Mouse (Mus musculus) cerebellum, adult 11-12 months (tissue): Measurements from ENCODE around the gene G3bp2.
"Not testable (repeated sequence)": the region's sequence is repeated elsewhere in the genome, so short reads cannot be mapped to it uniquely, and the experiment has no call there.

Experiments used
- DNase-seq: peaks from one replicate; pipeline ENCODE4 v3.0.0; 2022

G3bp2 gene

GRCm38 (mm10) chr5:92083417-92084038, at the start of gene G3bp2:
TSS of gene G3bp2 (minus strand) at chr5:92083719.
- DNase-seq = peak; percentile 97

DNA sequence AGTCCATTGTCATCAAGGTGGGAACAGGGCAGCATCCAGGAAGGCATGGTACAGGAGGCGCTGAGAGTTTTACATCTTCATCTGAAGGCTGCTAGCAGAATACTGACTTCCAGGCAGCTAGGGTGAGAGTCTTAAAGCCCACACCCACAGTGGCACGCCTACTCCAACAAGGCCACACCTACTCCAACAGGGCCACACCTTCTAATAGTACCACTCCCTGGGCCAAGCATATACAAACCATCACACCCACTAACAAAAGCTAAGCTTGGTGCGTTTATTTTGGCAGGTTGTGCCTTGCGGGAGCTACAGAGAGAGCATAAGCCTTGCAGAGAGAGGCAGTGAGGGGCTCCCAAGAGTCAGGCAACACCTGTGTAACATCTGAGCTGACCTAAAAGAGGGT, 49.5 kb upstream of the G3bp2 start:
- not testable (repeated sequence) for DNase-seq

- DNase-seq = no peak
Measured at GRCm38 (mm10) chr5:92132127-92132526, 48.6 kb upstream of the G3bp2 start.

- no peak for DNase-seq
Measured at GRCm38 (mm10) chr5:92130040-92130682, 46.6 kb upstream of the G3bp2 start.

DNA sequence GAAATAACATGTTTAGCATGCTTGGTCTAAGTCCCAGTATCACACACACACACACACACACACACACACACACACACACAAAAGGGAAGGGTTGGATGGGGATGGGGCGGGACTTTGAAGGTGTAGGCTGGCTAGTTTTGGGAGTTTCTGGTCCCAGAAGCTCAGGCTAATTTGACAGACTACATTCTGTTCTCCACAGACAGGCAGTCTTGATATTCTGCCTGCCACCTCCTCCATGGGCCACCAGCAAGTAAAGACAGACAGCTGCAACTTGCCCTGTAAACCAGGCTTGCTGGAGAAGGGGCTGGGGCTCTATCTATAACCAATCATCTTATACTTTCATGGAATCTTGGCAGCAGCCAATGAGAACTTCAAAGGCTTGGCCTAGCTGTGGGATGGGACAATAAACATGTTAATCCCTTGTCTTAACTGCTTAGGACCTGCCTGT, 45.8 kb upstream of the G3bp2 start:
- no peak for DNase-seq

DNA sequence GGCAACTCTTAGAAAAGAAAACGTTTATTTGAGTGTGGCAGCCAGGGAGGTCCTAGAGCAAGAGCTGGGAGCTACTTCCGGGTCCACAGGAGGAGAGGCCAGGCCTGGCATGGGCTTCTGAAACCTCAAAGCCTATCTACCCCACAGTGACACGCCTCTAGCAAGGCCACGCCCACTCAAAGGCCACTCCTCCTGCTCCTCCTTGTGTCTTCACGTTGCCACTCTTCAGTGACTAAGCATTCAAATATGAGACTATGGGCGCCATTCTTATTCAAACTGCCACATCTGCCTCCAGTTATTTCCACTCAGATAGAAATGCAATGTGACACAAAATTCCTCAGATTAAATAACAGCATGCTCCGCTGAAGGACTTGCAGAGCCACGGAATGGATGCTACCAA, 45.1 kb upstream of the G3bp2 start:
- no peak for DNase-seq

DNA sequence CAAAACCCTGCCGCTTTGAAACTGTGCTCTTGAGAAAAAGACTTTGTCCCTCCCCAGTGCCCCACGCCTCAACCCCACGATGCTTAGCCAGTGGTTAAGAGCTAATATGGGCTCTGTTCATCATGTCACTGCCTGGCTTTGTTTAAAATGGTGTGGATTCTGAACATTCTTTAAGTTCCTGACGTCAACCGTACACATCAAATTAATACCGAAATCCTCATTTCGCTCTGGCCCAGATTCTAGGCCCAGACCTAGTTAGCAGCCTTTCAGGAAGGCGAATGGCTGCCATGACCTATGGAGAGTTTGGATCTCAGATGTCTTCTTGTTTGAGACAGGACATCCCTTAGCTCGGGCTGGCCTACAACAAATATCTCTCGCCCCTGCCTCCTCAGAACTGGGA, 44.2 kb upstream of the G3bp2 start:
- no peak for DNase-seq

GRCm38 (mm10) chr5:92127141-92127625, 43.7 kb upstream of the G3bp2 start:
- no peak for DNase-seq

DNA sequence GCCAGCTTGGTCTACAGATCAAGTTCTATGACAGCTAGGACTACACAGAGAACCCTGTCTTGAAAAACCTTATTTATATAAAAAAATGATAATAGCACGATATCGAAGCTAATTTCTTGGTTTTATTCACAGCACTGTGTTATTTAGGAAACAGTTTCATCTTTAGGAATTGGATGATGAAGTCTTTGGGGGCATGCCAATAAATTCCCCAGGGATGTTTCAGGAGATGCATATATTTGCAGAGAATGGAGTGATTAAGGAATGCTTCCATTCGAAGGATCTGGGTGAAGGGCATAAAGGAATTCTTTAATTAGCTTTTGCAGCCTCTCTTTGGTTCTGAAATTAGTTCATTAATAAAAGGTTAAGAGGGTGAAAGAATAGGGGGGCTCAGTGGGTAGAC, 41.9 kb upstream of the G3bp2 start:
- no peak for DNase-seq

DNA sequence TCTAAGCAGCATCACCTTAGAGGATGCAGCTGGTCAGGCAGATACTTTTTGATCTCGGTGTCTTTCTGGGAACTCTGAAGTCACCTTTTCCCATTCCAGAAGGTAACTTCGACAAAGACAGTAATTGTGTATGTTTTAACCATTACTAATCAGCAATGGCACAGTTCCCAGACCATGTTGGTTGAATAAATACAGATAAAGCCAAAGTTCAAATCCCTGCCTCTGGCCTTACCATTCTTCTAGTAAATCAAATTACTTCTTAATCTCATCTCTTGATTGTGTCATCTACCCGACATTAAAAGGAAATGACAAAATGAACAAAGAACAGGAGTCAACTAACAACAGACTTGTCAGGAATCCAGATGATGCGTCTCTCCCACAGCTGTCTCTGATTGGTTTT, 38.1 kb upstream of the G3bp2 start:
- DNase-seq = no peak

DNA sequence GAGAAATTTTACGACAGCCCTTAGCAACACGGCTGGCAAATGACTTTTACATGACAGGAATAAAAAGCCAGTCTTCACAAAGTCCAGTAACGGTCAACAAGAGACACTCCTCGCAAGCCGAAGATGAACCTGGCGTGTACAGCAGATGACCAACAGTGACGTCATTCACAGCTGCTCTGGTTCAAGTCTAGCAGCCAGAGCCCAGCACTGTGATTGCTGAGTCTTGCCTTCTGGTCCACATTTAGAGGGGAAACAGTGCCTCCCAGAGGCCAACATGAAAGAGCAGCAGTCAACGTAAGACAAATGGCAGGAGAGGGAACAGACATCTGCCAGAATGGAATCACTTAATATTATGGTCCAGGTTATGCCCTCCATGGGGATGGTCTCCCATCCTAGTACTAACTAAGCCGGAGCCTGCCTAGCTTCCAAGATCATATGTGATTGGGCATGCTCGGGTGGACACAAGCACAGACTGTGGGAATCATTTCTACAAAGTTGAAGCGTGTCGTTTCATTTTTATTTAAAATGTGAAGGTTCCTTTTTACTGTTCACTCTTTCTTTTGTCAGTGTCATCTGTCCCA, 34.4 kb upstream of the G3bp2 start:
- peak; percentile 79 for DNase-seq

DNA sequence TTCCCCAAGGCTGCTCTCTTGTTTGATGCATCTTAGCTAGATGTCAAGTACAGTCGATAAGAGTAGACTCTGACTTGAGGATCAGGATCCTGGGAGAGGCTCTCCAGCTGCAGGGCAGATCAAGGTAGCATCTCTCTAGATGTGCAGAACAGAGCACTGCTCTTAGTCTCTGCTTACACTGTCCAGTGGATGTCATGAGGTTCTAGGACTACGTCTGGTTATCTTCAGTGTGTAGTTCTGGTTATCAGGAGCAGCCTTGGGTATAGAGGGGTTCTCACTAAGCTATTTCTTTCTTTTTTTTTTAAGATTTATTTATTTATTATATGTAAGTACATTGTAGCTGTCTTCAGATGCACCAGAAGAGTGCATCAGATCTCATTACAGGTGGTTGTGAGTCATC, 31.4 kb upstream of the G3bp2 start:
- no peak for DNase-seq

DNA sequence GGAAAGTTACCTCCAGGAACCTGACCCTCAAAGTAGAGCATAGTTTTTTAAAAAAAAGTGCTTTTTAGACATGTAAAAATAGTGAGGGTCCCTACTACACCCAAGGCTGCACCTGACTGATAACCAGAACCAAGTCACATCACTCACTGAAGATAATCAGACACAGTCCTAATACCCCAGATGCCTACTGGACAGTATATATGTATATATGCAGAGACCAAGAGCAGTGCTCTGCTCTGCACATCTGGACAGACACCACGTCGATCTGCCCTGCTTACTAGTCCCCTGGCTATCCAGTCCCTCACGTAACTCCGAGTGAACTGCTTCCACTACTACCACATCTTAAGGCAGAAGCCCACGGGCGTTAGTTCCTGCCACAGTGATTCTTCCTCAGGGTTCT, 30.7 kb upstream of the G3bp2 start:
- no peak for DNase-seq

DNA sequence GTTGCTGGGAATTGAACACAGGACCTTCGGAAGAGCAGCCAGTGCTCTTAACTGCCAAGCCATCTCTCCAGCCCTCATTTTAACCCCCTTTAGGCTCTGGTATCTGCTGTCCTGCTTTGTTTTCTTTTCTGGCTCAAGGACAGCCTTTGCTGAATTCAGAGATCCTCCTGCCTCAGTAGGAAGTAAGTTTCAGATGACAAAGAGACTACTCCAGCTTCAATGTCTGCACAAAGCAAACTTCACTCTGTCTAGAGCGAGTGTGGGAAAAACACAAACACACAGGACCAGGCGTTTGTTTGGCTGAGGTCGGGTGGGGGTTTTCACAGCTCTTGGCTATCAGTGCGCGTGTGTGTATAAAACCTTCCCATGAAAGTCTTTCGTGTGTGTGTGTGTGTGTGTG, 30.0 kb upstream of the G3bp2 start:
- no peak for DNase-seq

- no peak for DNase-seq
Measured at GRCm38 (mm10) chr5:92112585-92112984, 29.1 kb upstream of the G3bp2 start.

GRCm38 (mm10) chr5:92112175-92112574, 28.7 kb upstream of the G3bp2 start:
- DNase-seq = no peak

GRCm38 (mm10) chr5:92110818-92111355, 27.4 kb upstream of the G3bp2 start:
- no peak for DNase-seq

GRCm38 (mm10) chr5:92107282-92107681, 23.8 kb upstream of the G3bp2 start:
- DNase-seq = no peak

- DNase-seq = peak; percentile 50
Measured at GRCm38 (mm10) chr5:92106327-92107125, 23.0 kb upstream of the G3bp2 start.

GRCm38 (mm10) chr5:92103816-92104415, 20.4 kb upstream of the G3bp2 start:
- no peak for DNase-seq

- no peak for DNase-seq
Measured at GRCm38 (mm10) chr5:92103062-92103461, 19.5 kb upstream of the G3bp2 start.

DNA sequence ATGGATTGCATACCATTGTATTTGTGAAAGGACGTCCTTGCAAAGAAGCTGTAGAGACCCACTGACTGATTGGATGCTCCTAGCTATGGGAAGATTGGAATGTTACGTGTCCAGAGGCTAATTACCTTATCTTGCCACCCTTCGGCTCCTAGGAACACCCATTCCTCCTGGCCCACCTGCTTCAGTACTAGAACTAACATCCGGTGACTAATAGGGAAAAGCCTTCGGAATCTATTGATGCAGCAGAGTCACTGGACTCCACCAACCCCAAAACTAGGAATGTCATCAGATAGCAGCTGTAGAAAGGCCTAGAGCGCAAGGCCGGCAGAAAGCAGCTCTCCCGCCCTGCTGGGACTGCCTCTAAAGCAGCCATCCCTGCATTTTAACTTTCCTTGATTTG, 18.1 kb upstream of the G3bp2 start:
- no peak for DNase-seq
